Mouse (Mus musculus) CH12.LX (cell line): Measurements from ENCODE around the gene Cdk17. TPM values are rescaled to one million over a fixed set of nuclear protein-coding genes. Genes with fewer than 3 reads are reported as not detected.
A peak's percentile ranks its signal among the peaks of the same experiment; 100 is the strongest.

Experiments
- DNase-seq: peaks from one replicate; pipeline ENCODE4 v3.0.0-alpha.2; 2013; ENCODE audit errors: extremely low read depth
- H3K27ac ChIP-seq: 2 replicates; pipeline ENCODE4 v1.5.1; 2012; ENCODE audit warnings: low read depth, mild to moderate bottlenecking, control low read depth, moderate library complexity; ENCODE audit not compliant: insufficient read depth
- H3K27me3 ChIP-seq: replicated peaks from 2 replicates; pipeline ENCODE3; 2012; ENCODE audit warnings: inconsistent platforms
- H3K36me3 ChIP-seq, 2 experiments: replicated peaks in 1 of 2; 2 replicates each; pipeline versions ENCODE3 to v1.6.1; 2012; ENCODE audit warnings: inconsistent platforms in 1 of 2, low read length in 1 of 2, mild to moderate bottlenecking in 1 of 2, mixed read lengths in 1 of 2, moderate library complexity in 1 of 2; ENCODE audit not compliant: control insufficient read depth in 1 of 2, insufficient read depth in 1 of 2
- H3K4me1 ChIP-seq, 2 experiments: 2 replicates each; pipeline ENCODE4 v1.6.1; 2012; ENCODE audit warnings: inconsistent platforms in 1 of 2, moderate library complexity in 1 of 2; ENCODE audit not compliant: insufficient read depth in 2 of 2, control insufficient read depth in 1 of 2
- H3K4me2 ChIP-seq: 2 replicates; pipeline ENCODE4 v1.6.1; 2012; ENCODE audit warnings: low read depth, mild to moderate bottlenecking, control low read depth; ENCODE audit not compliant: poor library complexity, insufficient read depth, severe bottlenecking
- H3K4me3 ChIP-seq, 3 experiments: fragments of 150-350 bp in 1 of 3; sonication (generic) in 1 of 3; replicated peaks in 1 of 3; 2 replicates each; pipeline versions ENCODE3 to v1.5.1; 2011 to 2012; ENCODE audit warnings: low read depth in 2 of 3, low read length in 2 of 3, mild to moderate bottlenecking in 2 of 3, moderate library complexity in 2 of 3, control low read depth in 1 of 3, improper control_type of control experiment in 1 of 3, inconsistent platforms in 1 of 3, mixed read lengths in 1 of 3; ENCODE audit not compliant: poor library complexity in 1 of 3
- H3K79me2 ChIP-seq: replicated peaks from 2 replicates; pipeline ENCODE4 v1.6.1; 2012; ENCODE audit warnings: mild to moderate bottlenecking, moderate library complexity; ENCODE audit not compliant: control insufficient read depth, poor library complexity, insufficient read depth, severe bottlenecking; ENCODE audit errors: extremely low read depth
- H3K9ac ChIP-seq: 2 replicates; pipeline ENCODE4 v1.6.1; 2012; ENCODE audit warnings: low read depth, mild to moderate bottlenecking, control low read depth, moderate library complexity; ENCODE audit not compliant: insufficient read depth
- H3K9me3 ChIP-seq: replicated peaks from 2 replicates; pipeline ENCODE3; 2012; ENCODE audit warnings: low read length, inconsistent platforms, mixed read lengths
- BHLHE40 ChIP-seq: IDR thresholded peaks from 2 replicates; pipeline ENCODE4 v1.6.1; 2011; ENCODE audit warnings: mild to moderate bottlenecking, low read depth, low read length, improper control_type of control experiment
- E2F4 ChIP-seq: IDR thresholded peaks from 2 replicates; pipeline ENCODE4 v1.6.1; 2011; ENCODE audit warnings: low read depth, low read length, improper control_type of control experiment; ENCODE audit not compliant: insufficient replicate concordance
- ETS1 ChIP-seq: conservative IDR thresholded peaks from 2 replicates; pipeline ENCODE4 v1.6.1; 2012; ENCODE audit warnings: low read depth, mild to moderate bottlenecking, inconsistent platforms, low read length, improper control_type of control experiment, moderate library complexity
- GABPA ChIP-seq: IDR thresholded peaks from 2 replicates; pipeline ENCODE4 v1.6.1; 2012; ENCODE audit warnings: low read depth, low read length, improper control_type of control experiment, inconsistent platforms; ENCODE audit not compliant: insufficient replicate concordance
- HCFC1 ChIP-seq: IDR thresholded peaks from 2 replicates; pipeline ENCODE4 v1.6.1; 2012; ENCODE audit warnings: low read depth, mild to moderate bottlenecking, inconsistent platforms, low read length, improper control_type of control experiment
- JUND ChIP-seq: conservative IDR thresholded peaks from 2 replicates; pipeline ENCODE4 v1.6.1; 2011; ENCODE audit warnings: low read depth, low read length, improper control_type of control experiment
- KAT2A ChIP-seq: IDR thresholded peaks from 2 replicates; pipeline ENCODE4 v1.6.1; 2012; ENCODE audit warnings: low read length, improper control_type of control experiment, inconsistent platforms; ENCODE audit not compliant: insufficient replicate concordance
- MAX ChIP-seq: IDR thresholded peaks from 2 replicates; pipeline ENCODE4 v1.6.1; 2011; ENCODE audit warnings: low read length, improper control_type of control experiment
- MAZ ChIP-seq: IDR thresholded peaks from 2 replicates; pipeline ENCODE4 v1.6.1; 2012; ENCODE audit warnings: low read depth, mild to moderate bottlenecking, inconsistent platforms, low read length, improper control_type of control experiment, moderate library complexity
- POLR2AphosphoS2 ChIP-seq: IDR thresholded peaks from 2 replicates; pipeline ENCODE4 v1.6.1; 2011; ENCODE audit warnings: low read depth, low read length, improper control_type of control experiment
- SIN3A ChIP-seq: IDR thresholded peaks from 2 replicates; pipeline ENCODE4 v1.6.1; 2012; ENCODE audit warnings: low read length, improper control_type of control experiment, inconsistent platforms
- SMC3 ChIP-seq: IDR thresholded peaks from 2 replicates; pipeline ENCODE4 v1.6.1; 2011; ENCODE audit warnings: low read depth, low read length, improper control_type of control experiment
- UBTF ChIP-seq: IDR thresholded peaks from 2 replicates; pipeline ENCODE4 v1.6.1; 2012; ENCODE audit warnings: low read depth, mild to moderate bottlenecking, inconsistent platforms, low read length, improper control_type of control experiment, moderate library complexity
- USF2 ChIP-seq: conservative IDR thresholded peaks from 2 replicates; pipeline ENCODE4 v1.6.1; 2011; ENCODE audit warnings: low read depth, low read length, improper control_type of control experiment
- ZC3H11A ChIP-seq: IDR thresholded peaks from 2 replicates; pipeline ENCODE4 v1.6.1; 2012; ENCODE audit warnings: low read depth, mild to moderate bottlenecking, inconsistent platforms, low read length, improper control_type of control experiment
- ZKSCAN1 ChIP-seq: IDR thresholded peaks from 2 replicates; pipeline ENCODE4 v1.6.1; 2012; ENCODE audit warnings: low read depth, inconsistent platforms, low read length, improper control_type of control experiment, borderline replicate concordance
- ZNF384 ChIP-seq: IDR thresholded peaks from 2 replicates; pipeline ENCODE4 v1.6.1; 2012; ENCODE audit warnings: low read depth, low read length, improper control_type of control experiment, inconsistent platforms
- dilution Hi-C: fragments of 300-500 bp; cut with MboI; formaldehyde crosslinking; loops from 2 replicates; pipeline ENCODE4 v1.14.3; 2020; ENCODE audit warnings: low sequenced_read_pairs; ENCODE audit not compliant: extremely low pct_unique_long_range_greater_than_20kb, extremely low pct_ligation_motif_present
- in situ Hi-C: fragments of 300-500 bp; cut with MboI; formaldehyde crosslinking; loops from 3 replicates; pipeline ENCODE4 v1.14.3; 2019; ENCODE audit warnings: low sequenced_read_pairs, low pct_ligation_motif_present, low pct_unique_long_range_greater_than_20kb, mixed read lengths
- polyA plus RNA-seq: library from polyadenylated mRNA; unstranded; fragments of >175 nt; gene quantifications from 2 replicates; pipeline ENCODE4 v1.2.1, GENCODE M21; 2012; ENCODE audit warnings: low read depth; ENCODE audit not compliant: insufficient read length
- total RNA-seq, 2 experiments: library from RNA; depleted of rRNA; stranded (reverse); fragments of 300-350 nt in 1 of 2; fragments of >200 nt in 1 of 2; gene quantifications; 2 replicates each; pipeline ENCODE4 v1.2.3; 2012 to 2014

The Cdk17 gene
- total and polyA plus RNA-seq, 3 experiments, result 23.4 to 51.3 (median 28.5) TPM

DNA sequence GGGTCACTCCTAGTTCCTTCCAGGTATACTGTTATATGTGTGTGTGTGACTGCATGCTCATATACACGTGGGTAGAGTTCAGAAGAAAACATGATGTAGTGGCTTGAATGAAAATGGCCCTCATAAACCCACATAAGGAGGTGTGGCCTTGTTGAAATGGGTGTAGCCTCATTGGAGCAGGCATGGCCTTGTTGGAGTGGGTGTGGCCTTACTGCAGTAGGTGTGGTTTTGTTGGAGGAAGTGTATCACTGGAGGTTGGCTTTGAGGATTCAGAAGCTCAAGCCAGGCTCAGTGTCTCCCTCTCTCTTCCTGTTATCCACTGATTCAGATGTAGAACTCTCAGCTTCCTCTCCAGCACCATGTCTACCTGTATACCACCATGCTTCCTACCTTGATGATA is 45.9 kb upstream of the Cdk17 start:
- in situ Hi-C loops, result no loop called here

GRCm38 (mm10) chr10:93115743-93116142 is 44.9 kb upstream of the Cdk17 start:
- Histone ChIP-seq H3K9ac (no peak overlapping the region), H3K79me2 (no peaks in the 10 kb centered on the region), H3K4me2 (no peak overlapping the region), H3K4me1 (no peaks in the 10 kb centered on the region), H3K9me3 (peaks cover 3% of the 10 kb centered on the region), H3K27me3 (no peaks in the 10 kb centered on the region), H3K4me3 (no peak overlapping the region), H3K36me3 (no peaks in the 10 kb centered on the region), H3K27ac (no peak overlapping the region)
- TF ChIP-seq MAZ (no peak), GABPA (no peak), ZNF384 (no peak), ZKSCAN1 (no peak), SMC3 (no peak)
- dilution Hi-C loops, result no loop called here
- no peak for DNase-seq
- in situ Hi-C loops, result no loop called here

More for the DNA sequence above, 45.9 kb upstream of the Cdk17 start:
- no peak overlapping the region for H3K4me2 ChIP-seq
- H3K36me3 ChIP-seq, result no peaks in the 10 kb centered on the region
- DNase-seq, result peak; percentile 22
- H3K27me3 ChIP-seq, result no peaks in the 10 kb centered on the region
- peaks cover 3% of the 10 kb centered on the region for H3K9me3 ChIP-seq
- H3K27ac ChIP-seq, result no peak overlapping the region
- H3K9ac ChIP-seq, result no peak overlapping the region
- dilution Hi-C loops, result no loop called here
- H3K79me2 ChIP-seq, result no peaks in the 10 kb centered on the region
- no peak overlapping the region for H3K4me3 ChIP-seq
- no peaks in the 10 kb centered on the region for H3K4me1 ChIP-seq
- TF ChIP-seq MAZ (no peak), HCFC1 (no peak), USF2 (no peak), MAX (no peak), ZC3H11A (no peak), UBTF (no peak), BHLHE40 (no peak), E2F4 (no peak), JUND (no peak), ETS1 (no peak), KAT2A (no peak), GABPA (no peak), SIN3A (no peak), POLR2AphosphoS2 (no peak)
